Mouse (Mus musculus) left cerebral cortex, postnatal 4 days (tissue): ENCODE measurements at regions not wholly inside any gene's neighbourhood (a gene's known extent, or its start where the extent isn't known, plus 50 kb on each side); places are given as distances from the start of the nearest gene placed in this dataset.
A peak's percentile ranks its signal among the peaks of the same experiment; 100 is the strongest.

Experiments used
- DNase-seq: peaks from one replicate; pipeline ENCODE4 v3.0.0-alpha.2; 2022
- intact Hi-C: fragments of 180-260 bp; cut with DNase I; formaldehyde crosslinking; loops from one replicate; pipeline ENCODE4 v1.15.1; 2025

- intact Hi-C loops = no loop called here
- no peak for DNase-seq
Observed at GRCm38 (mm10) chr6:147753828-147754227, 278.2 kb downstream of the Ccdc91 start.

DNA sequence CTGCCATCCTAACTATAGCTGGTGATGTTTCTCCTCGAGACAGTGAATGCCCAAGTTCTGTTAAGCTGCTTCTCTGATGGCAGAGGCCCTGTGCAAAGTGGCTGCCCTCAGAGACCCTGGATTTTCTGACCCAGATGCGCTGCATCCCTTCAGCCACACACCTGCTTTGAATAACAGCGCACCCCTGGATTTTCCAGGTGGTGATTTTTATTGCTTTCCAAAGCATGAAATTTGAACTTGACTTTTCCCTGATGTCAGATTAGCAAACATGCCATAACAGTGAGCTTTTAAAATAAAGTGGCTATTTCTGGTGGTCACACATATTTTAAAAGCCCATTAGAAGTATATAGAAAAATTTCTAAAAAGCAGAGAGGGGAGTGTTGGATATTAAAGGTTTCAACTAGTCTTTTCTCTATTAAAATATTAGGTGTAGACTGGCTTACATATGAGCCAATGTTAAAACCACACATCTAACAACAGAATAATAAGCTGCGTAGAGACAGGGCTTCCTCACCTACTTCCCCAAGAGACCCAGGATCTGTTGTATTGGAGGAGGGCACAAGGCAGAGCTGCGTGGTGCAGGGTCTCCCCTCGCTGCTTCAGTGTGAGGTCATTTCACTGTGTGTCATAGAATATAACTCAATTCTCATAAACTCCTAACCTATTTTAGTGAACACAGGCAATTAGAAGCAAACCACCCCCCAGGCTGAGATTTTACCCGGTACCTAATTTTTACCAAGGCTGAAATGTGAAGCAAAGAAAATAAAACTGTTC, 280.3 kb downstream of the Ccdc91 start:
- DNase-seq = no peak
- intact Hi-C loops = no loop called here

DNA sequence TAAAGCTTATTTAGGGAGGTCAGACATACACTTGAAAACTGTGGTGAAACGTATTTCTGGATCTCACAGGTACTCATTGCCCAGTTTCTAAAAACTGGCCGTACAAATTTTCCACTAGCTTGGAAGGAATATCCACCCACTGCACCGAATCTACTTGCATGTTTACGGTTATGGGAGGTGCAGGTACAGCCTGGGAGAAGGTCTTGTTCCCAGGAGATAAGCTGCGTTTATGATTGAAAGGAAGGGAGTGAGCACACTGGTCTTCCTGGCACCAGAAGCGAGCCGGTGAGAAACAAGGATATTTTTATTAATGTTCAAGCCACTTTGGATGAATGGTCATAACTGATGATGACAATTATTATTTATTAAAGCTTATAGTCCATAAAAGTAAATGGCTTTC, 283.9 kb downstream of the Ccdc91 start:
- DNase-seq = no peak
- intact Hi-C loops = no loop called here

DNA sequence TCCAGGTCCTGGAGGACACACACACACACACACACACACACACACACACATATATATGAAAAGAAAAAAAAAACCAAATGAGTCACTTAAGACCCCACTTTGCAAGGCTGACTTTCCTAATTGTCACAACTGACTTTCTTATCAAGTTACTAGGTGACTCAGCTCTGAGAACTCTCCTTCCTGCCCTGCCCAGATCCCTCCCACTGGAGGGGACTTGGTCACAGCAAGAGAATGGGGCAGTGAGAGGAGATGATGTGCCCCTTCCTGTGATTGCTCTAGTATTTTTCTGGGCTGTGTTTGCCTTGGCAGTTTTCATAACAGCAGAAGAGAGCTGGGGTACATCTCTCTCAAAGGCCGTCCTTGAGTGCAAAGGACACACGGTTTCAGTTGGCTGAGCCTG, 284.5 kb downstream of the Ccdc91 start:
- no peak for DNase-seq

DNA sequence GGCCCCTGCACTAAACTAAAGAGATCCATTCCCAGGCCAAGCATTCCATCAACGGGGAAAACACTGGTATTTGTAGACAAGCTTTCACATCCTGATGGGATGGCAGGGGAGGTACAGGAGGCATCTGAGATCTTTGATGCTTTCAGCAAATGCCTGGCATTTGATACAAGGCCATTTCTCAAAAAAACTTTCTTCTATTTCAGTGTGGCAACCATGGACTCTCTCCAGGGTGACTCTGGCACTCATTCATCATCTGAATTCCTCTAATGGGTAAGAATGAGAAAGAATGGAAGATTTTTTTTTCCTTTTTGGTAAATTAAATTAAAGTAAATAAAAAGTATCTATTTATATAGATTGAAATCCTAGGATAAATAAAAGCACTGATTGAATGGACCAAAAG, 281.8 kb upstream of the Far2 start:
- intact Hi-C loops = no loop called here

More for the DNA sequence above, 284.5 kb downstream of the Ccdc91 start:
- intact Hi-C loops = no loop called here

GRCm38 (mm10) chr6:147769180-147769579, 277.9 kb upstream of the Far2 start:
- intact Hi-C loops = no loop called here
- no peak for DNase-seq

More for the DNA sequence above, 281.8 kb upstream of the Far2 start:
- no peak for DNase-seq

DNA sequence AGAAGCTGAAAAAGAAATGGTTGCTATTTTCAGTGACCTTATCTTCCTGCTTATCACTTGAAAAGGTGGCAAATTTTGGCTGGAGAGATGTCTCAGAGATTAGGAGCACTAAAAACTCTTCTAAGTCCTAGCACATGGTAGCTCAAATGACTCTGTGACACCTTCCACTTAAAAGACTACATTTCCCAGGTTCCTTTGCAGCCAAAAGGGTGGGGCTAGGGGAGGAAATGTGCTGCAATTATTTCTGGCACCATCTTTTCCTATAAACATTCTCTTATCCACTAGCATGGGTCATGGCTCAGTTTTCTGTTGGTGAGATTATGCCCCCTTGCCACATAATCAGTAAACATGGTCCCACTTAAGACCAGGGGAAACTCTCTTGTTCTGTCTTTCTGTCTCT, 277.0 kb upstream of the Far2 start:
- intact Hi-C loops = no loop called here
- DNase-seq = no peak

- peak; percentile 22 for DNase-seq
- intact Hi-C loops = no loop called here
Observed at GRCm38 (mm10) chr6:147771411-147771810, 275.6 kb upstream of the Far2 start.

GRCm38 (mm10) chr6:147773904-147774303, 273.2 kb upstream of the Far2 start:
- intact Hi-C loops = no loop called here
- no peak for DNase-seq

- intact Hi-C loops = no loop called here
- DNase-seq = no peak
Observed at GRCm38 (mm10) chr6:147774626-147775025, 272.4 kb upstream of the Far2 start.

DNA sequence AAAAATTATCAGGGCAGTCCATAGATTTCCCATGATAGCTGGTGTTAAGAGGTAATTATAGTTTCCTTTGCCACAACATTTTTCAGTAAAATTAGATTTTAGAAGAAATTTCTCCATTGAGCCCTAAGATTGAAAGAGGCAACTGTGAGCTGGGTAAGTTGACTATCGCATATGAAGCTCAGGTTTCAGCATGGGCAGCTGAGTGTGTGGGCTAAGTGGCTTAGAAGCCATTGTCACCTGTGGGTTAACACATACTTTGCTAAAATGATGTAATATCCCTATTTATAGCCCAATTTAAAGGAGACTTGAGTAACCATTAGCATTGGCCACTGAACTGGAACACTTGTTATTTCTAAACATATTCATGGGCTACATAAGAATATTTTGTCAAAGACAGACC, 267.6 kb upstream of the Far2 start:
- intact Hi-C loops = no loop called here
- no peak for DNase-seq

GRCm38 (mm10) chr6:147784249-147784648, 262.8 kb upstream of the Far2 start:
- no peak for DNase-seq
- intact Hi-C loops = no loop called here

DNA sequence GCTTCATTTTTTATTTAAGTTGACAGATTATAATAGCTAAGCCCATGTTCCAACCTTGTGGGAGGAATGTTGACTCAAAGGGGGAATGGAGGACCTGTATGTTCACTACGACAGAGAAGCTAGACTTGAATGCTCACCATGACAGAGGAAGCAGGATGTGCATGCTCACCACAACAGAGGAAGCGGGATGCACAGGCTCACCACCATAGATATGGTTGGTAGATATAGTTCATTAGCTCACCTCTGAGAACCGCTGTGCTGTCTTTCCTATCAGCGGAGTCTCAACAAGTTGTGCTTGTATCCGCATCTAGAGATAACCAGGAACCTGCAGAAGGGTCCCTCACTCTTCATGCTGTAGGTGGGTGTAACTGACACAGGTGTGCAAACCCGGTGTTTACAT, 262.2 kb upstream of the Far2 start:
- no peak for DNase-seq
- intact Hi-C loops = no loop called here

DNA sequence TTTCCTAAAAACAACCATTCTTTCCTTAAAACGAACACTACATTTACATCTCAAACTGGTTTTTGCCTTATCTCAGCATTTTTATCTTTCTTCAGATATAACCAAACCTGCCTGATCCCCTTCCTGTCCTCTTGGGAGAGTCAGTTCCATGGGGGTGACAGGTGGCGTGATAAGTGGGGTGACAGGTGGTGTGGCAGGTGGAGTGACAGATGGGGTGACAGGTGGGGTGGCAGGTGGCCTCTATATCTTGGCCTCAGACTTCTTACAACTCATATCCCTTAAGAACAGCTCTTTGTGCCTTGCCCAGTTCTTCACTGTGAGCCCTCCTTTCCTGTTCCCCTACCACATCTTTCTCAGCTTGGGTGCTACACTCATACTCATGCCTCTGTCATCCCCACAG, 259.0 kb upstream of the Far2 start:
- DNase-seq = no peak
- intact Hi-C loops = no loop called here

DNA sequence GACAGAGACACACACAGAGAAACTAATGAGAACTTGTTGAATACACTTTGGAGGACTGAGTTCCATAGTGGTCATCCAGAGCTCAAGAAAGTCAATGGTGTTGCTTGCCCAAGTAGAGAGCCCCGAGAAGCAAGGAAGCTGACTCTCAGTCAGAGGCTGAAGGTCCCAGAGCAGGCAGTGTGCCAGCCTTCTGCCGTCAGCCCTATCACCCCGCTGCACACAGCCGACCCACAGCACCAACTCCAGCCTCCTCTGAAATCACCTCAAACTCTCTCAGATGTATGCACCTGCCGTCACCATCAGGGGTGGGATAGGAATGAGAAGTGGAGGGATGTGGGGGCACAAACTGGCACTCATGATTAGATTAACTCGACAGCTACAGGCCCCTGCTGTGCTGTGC, 257.9 kb upstream of the Far2 start:
- intact Hi-C loops = no loop called here
- no peak for DNase-seq

DNA sequence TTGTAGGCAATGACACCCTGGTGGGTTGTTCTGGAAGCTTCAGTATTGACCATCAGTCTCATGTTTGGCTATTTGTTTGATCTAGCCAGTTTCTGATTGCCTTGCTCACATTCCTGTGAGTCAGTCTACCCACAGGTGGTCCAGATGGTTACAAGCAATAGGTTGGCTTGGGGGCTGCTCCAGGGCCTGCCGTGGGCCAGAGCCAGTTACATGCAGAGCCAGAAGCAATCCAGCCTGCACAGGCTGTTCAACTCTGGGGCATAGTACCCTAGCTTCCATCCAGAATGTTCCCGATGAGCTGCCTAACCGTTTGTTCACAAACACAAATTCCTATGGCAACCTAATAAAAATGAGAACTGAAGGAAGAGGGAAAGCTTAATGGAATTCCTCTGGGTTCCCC, 253.2 kb upstream of the Far2 start:
- intact Hi-C loops = no loop called here

DNA sequence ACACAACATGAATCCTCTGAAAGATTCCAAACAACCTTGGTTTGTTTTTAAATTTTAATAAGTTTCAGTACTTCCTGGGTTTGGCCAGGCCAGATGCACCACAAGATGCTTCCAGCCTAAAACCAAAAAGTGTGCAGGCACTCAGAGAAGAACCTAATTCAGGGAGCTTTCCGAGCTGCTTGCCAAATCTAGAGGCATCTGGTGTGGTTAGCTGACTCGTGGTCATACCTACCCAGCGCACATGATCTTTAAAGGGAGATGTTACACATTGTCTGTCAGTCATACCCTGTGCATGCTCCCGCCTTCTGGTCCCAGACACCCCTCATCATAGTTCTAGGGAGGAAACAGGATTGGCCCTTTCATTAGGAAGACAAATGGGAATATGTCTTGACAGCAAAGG, 252.7 kb upstream of the Far2 start:
- DNase-seq = no peak
- intact Hi-C loops = no loop called here

More for the DNA sequence above, 253.2 kb upstream of the Far2 start:
- DNase-seq = peak; percentile 35

GRCm38 (mm10) chr6:147799009-147799727, 247.9 kb upstream of the Far2 start:
- no peak for DNase-seq
- intact Hi-C loops = no loop called here

- intact Hi-C loops = no loop called here
- no peak for DNase-seq
Observed at GRCm38 (mm10) chr6:147799861-147800260, 247.2 kb upstream of the Far2 start.

DNA sequence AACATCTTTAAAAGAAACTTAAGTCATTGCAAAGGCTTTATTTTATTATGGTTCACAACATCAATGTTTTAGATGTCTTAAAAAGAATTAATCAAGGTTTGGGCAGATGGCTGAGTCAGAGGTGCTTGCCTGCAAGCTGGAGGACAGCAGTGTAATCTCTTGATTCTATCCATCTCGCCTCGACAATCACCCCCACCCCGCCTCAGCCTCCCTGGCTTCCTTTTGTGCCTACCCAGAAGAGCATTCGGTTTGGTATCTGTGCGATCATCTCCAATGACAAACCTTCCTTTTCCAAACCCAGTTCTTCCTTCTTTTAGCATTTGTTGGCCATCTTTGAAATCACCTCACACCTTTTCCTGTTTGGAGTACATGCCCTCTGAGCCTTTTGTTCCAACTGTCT, 246.2 kb upstream of the Far2 start:
- intact Hi-C loops = no loop called here
- no peak for DNase-seq

- intact Hi-C loops = no loop called here
- DNase-seq = no peak
Observed at GRCm38 (mm10) chr6:147803893-147804292, 243.2 kb upstream of the Far2 start.

DNA sequence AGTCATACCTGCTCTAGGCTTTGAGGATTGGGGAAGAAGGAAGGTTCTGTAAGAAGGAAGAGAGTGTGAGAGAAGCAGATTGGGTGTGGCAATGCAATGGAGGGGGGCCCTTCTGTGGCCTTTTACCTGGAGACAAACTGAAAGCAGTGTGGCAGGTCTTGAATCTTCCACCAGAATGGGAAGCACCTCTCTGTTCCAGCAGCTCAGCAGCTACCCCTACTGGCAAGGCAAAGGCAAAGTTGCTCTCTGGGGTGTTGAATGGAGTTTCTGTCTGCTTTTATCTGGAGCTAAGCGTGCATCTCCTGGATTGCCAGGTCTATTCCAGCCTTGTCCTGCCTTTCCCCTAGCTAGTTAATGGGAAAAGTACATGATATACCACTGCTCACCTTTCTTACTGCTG, 236.3 kb upstream of the Far2 start:
- intact Hi-C loops = no loop called here
- peak; percentile 53 for DNase-seq
